Mouse (Mus musculus): ENCODE results near the gene Gtf2f2.

- TF ChIP-seq GATA1 (IDR thresholded peaks at IDR 0.05; ENCODE audit: low read length) (no peak), TAL1 (IDR thresholded peaks at IDR 0.05; ENCODE audit: low read length) (no peak)
These were observed 140.8 kb downstream of the Gtf2f2 start for GRCm38 (mm10) chr14:75869769-75870363.

Measured in erythroblast, embryonic 14.5 days (primary cell).